Mouse (Mus musculus): ENCODE data around the gene Zfpm1. TPM values are rescaled to one million over a fixed set of nuclear protein-coding genes. Genes with fewer than 3 reads are reported as not detected.

The Zfpm1 gene
- polyA plus RNA-seq, 1 experiment from 2014 or later: 2.9 TPM

GRCm38 (mm10) chr8:122383039-122383438, 101.1 kb downstream of the Zfpm1 start:
- Histone ChIP-seq H3K4me2 (no peak overlapping the region), H3K9ac (no peak overlapping the region), H3K9me3 (ENCODE audit: low read depth, low read length) (no peaks in the 10 kb centered on the region), H3K27me3 (ENCODE audit: insufficient read depth, low read length) (no peaks in the 10 kb centered on the region), H3K36me3 (ENCODE audit: insufficient read depth) (peaks cover 70% of the 10 kb centered on the region), H3K4me1 (ENCODE audit: insufficient read depth) (0 out of 2 replicates have a peak, but pooled peaks cover 3% of the 10 kb centered on the region), H3K27ac (ENCODE audit: low read depth) (no peak overlapping the region), H3K4me3 (ENCODE audit: low read depth, low read length) (no peak overlapping the region)
- ATAC-seq (ENCODE audit: insufficient read depth) (no peak), DNase-seq (no peak)
- 65% methylated on average over 4 of the region's 4 CpGs for WGBS
- TF ChIP-seq CTCF (IDR thresholded peaks at IDR 0.05; ENCODE audit: low read depth): no peak

Other genes with a start within 250 kb of the Zfpm1 start
- gene Trhr2, start 78.6 kb downstream of the Zfpm1 start, polyA plus RNA-seq (2014; fragmentation: Nextera tagmentation; extraction: Ambion mirVana): not detected in 2 replicates
- gene Zc3h18, start 94.5 kb downstream of the Zfpm1 start, polyA plus RNA-seq (2014; fragmentation: Nextera tagmentation; extraction: Ambion mirVana): 42.4 and 44.3 TPM in 2 replicates
- gene Il17c, start 139.9 kb downstream of the Zfpm1 start, polyA plus RNA-seq (2014; fragmentation: Nextera tagmentation; extraction: Ambion mirVana): 0.27 TPM in 1 of 2 replicates, not detected in the other
- 165 and 175 TPM in 2 replicates for gene Cyba, start 150.8 kb downstream of the Zfpm1 start, polyA plus RNA-seq (2014; fragmentation: Nextera tagmentation; extraction: Ambion mirVana)
- gene Mvd, start 161.3 kb downstream of the Zfpm1 start, polyA plus RNA-seq (2014; fragmentation: Nextera tagmentation; extraction: Ambion mirVana): 27.1 and 29.5 TPM in 2 replicates
- 0.87 and 1.3 TPM in 2 replicates for gene Snai3, start 178.6 kb downstream of the Zfpm1 start, polyA plus RNA-seq (2014; fragmentation: Nextera tagmentation; extraction: Ambion mirVana)
- gene Rnf166, start 193.9 kb downstream of the Zfpm1 start, polyA plus RNA-seq (2014; fragmentation: Nextera tagmentation; extraction: Ambion mirVana): 34.7 and 37.2 TPM in 2 replicates
- gene Ctu2, start 194.0 kb downstream of the Zfpm1 start, polyA plus RNA-seq (2014; fragmentation: Nextera tagmentation; extraction: Ambion mirVana): 45.4 and 56.2 TPM in 2 replicates

Measured in lung, embryonic 14.5 days (tissue).